Mouse (Mus musculus): ENCODE data around the gene Prmt3.
A peak's percentile ranks its signal among the peaks of the same experiment; 100 is the strongest.

The Prmt3 gene

DNA sequence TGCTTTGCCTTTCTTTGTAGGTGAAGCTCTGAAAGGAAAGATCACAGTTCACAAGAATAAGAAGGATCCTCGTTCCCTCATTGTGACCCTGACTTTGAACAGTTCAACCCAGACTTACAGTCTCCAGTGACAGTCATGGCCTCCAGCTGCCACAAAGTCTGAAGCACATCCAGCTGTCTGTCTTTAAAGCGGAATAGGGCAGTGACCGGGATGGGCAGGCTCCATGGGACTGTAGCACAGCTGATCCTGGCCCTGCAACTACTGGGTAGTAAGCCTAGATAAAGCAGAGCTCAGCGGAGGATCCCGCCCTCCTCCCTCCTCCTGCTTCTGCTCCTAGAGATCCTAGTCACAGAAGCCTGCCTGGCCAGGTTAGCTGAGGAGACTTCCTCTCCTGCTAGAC lies 79.2 kb downstream of the Prmt3 start:
- no peak for DNase-seq (ENCODE audit: low read depth)

- no peak for DNase-seq (ENCODE audit: low read depth)
Measured at GRCm38 (mm10) chr7:49858257-49858656, 80.1 kb downstream of the Prmt3 start.

DNA sequence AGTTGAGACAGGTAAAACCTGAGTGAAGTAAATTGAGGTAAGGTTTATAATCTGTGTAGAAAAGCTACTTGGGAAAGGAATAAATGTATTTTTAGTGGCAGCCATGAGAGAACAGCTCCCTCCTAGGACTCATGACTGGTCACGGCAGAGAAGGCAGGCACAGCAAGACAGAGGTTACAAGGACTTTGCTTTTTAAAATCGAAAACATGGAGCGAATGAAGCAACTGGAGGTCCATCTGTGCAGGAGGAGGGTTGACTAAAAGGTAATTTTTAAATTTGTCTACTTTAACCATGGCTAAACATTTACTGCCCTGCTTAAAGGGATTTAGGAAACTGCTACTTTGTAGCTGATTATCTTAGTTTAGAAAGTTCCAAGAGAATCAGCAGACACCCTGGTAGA lies 81.7 kb downstream of the Prmt3 start:
- DNase-seq (ENCODE audit: low read depth), result no peak

GRCm38 (mm10) chr7:49861196-49861595 lies 83.0 kb downstream of the Prmt3 start:
- DNase-seq (ENCODE audit: low read depth), result peak; percentile 83

DNA sequence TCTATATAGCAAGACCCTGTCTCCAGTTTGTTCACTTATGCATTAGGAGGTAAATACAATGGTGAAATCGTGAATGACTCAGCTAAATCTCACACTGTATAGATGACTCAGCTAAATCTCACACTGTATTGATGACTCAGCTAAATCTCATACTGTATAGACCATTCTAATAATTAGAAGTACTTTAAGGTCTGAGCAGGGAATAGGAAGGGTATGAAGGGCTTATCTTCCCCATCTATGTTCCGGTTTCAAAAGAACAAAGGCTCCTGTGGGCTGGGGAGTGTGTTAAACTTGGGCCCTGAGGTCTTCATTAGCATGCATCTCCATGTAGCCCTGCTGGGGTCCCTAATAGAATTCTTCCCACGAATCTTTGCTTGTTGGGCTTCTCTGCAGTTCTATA lies 85.6 kb downstream of the Prmt3 start:
- peak; percentile 52 for DNase-seq (ENCODE audit: low read depth)

DNA sequence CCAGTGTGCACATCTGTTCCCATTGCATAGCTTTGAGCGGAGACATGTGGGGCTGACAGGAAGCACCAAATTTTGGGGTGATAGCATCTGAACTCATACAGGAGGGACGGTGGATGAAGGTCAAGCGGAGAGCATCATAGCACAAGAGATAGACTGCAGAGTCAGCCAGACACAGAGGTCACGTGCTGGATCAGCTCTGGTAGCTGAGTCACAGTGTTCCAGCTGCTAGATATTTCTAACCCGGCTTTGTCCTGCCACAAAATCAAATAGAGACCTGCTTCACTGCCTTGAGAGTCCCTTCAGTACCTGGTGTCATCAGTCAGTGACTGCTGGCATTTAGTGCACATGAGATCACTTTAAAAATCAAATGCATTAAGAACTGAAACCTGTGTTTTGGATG lies 91.5 kb downstream of the Prmt3 start:
- no peak for DNase-seq (ENCODE audit: low read depth)

GRCm38 (mm10) chr7:49870276-49870675 lies 92.1 kb downstream of the Prmt3 start:
- no peak for DNase-seq (ENCODE audit: low read depth)

- DNase-seq (ENCODE audit: low read depth), result no peak
Measured at GRCm38 (mm10) chr7:49877307-49877706, 99.2 kb downstream of the Prmt3 start.

DNA sequence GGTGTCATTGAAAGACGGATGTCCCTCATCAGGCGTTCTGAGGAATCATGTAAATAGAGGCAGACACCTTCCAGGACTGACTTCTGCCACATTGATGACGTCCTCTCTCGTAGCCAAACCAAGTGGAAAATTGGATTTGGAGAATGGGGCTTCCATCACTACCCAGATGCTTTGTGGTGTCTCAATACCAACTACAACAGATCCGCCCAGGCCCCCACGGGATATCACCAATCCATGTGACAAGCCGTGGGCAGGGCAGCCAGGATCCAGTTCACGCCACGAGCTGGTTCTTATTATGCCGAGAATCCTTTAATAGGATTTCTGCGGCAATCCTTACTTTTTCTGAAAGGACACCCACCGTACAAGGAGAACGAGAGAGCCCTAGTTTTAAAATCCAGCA lies 100.9 kb downstream of the Prmt3 start:
- no peak for DNase-seq (ENCODE audit: low read depth)

- DNase-seq (ENCODE audit: low read depth), result no peak
Measured at GRCm38 (mm10) chr7:49879998-49880707, 102.0 kb downstream of the Prmt3 start.

- peak; percentile 75 for DNase-seq (ENCODE audit: low read depth)
Measured at GRCm38 (mm10) chr7:49882288-49882687, 104.1 kb downstream of the Prmt3 start.

DNA sequence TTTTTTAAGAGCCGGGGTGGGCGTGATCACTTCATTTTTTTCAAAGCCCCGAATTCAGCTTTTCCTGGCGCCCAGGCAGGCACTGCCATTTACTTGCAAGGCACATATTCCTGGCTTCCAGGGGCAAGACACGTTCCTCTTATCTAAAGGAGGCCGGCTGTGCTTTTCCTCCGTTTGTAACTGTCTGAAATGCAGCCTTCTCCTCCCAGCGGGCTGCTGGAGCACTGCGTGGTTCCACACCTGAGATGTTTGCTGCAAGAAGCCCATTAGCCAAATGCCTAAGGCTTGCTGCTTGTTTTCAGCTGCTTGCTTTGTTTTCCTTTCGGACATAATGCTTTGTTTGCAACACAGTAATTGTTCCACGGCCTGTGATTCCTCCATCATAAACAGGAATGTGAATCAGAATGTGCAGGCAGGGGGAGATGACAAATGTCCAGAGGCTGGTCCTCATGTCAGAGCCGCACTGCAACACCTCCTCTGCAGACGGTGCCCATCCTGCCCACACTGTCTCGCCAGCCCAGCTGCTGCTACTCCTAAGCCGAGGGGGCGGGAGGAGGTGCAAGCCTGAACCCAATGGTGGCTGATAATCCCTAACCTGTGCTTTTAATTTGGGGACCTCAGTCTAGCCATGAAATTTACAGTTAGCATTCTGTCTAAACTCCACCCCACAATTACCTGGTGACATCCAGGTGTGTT lies 104.7 kb downstream of the Prmt3 start:
- peak; percentile 43 for DNase-seq (ENCODE audit: low read depth)

- DNase-seq (ENCODE audit: low read depth), result peak; percentile 79
Measured at GRCm38 (mm10) chr7:49887776-49888390, 109.7 kb downstream of the Prmt3 start.

DNA sequence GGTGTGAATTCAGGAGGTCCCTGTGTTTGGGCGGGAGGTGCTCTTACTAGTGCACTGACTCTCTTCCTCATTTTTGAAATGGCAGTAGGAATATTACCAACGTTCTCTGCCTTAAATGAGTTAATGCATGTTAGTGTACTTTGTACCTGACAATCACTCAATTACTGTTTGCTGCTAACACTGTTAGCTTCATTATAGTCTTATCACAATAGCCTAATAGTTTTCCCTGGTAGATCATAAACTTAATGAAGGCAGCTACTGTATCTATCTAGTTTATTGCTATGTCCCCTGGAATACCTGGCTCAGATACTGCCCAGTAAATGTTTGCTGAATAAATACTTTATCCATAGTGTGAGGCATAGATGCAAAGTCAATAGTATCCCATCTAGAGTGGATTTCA lies 116.6 kb downstream of the Prmt3 start:
- no peak for DNase-seq (ENCODE audit: low read depth)

- DNase-seq (ENCODE audit: low read depth), result no peak
Measured at GRCm38 (mm10) chr7:49895296-49895695, 117.2 kb downstream of the Prmt3 start.

DNA sequence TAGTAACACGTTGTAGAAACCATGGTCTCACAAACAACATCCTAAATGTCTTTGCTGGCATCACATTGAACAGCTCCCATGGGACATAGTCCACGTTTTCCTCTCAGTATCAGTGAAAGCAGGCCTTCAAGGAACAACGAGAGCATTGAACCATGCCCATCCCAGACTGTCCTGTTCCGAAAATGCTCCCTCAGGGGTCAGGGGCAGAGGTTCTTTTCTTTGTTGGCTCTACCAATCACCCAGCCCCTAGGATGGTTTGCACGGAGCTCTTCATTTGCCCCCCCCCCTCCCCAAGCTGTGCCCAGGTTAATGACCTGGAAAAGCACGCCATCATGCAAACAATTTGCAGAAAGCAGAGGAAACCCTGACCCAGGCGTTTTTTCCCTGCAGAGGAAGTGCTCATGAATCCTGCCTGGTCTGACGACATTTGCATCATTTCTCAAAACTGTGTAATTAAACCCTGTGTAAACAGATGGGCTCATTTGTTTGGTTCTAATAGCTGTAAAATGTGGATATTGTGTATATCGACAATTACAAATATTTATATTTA lies 123.9 kb downstream of the Prmt3 start:
- no peak for DNase-seq (ENCODE audit: low read depth)

DNA sequence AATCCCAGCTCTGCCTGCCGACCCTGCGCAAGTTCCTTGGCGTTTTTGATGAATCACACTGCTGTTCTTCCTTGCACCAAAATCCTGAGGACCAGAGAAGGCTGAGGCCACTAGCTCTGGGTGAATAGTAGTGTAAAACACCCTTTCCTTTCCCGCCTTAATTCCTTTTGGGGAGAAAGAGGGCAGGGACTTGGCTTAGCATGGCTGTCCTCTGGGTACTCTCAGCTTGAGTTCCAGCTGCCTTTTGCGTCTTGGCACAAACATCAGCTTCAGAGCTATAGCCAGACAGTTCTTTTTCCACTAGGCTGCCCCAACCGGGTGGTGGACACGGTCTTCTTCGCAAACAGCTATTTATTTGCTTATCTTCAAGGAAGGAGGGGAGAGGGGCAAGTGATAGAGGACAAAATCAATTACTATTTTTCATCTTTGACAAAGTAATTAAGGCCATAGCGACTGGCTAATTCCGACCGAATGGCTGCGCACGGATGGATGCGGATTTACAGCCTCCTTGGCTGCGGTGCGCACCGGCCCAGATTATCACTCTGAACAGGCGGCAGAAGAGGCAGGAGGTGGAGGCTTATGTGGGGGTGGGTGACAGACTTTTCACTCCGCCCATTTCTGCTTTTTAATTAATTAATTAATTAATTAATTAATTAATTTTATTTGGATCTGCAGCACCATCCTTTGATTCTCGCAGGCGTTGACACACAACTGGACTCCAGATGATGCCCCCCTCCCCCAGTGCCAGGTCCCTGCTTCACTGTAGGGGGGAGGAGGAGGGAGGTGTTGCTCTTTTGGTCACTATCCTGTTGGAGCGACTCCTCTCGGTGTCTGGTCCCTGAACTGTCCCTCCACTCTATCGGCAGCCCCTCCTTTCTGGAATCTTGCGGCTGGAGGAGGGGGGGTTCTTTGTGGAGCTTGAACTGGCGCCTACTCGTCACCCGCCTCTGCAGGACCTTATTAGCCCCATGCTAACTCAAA lies 129.3 kb downstream of the Prmt3 start:
- peak; percentile 23 for DNase-seq (ENCODE audit: low read depth)

Data from NIH3T3 (cell line).